Mouse (Mus musculus) testis, adult 2 months (tissue): ENCODE data around the gene Stat4.

Experiments
- CTCF ChIP-seq: fragments of 200-500 bp; IDR thresholded peaks from 2 replicates; pipeline ENCODE4 v1.5.1; 2012; ENCODE audit warnings: low read depth, mild to moderate bottlenecking, inconsistent platforms, low read length, moderate library complexity; ENCODE audit not compliant: control insufficient read depth, insufficient read depth, insufficient replicate concordance
- POLR2A ChIP-seq: fragments of 200-500 bp; IDR thresholded peaks from 2 replicates; pipeline ENCODE4 v1.6.1; 2012; ENCODE audit warnings: low read depth, mild to moderate bottlenecking, inconsistent platforms, low read length, moderate library complexity; ENCODE audit not compliant: control insufficient read depth

DNA sequence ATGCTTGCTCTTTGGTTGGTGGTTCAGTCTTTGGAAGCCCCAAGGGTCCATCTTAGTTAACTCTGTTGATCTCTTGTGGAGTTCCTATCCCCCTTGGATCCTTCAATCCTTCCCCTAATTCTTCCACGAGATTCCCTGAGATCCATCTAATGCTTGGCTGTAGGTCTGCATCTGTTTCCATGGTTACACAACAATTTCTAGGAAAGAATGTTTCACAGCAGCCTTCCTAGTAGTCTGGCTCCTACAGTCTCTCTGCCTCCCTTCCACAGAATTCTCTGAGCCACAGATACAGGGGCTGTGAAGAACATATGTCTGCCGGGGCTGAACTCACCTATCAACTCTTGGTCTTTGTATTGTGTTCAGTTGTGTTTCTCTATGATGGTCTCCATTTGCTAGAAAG, 61.8 kb downstream of the Stat4 start:
- TF ChIP-seq POLR2A: no peak
- TF ChIP-seq CTCF: no peak
